Mouse (Mus musculus) midbrain, embryonic 16.5 days (tissue): Measurements from ENCODE around the gene Taf8. TPM values are rescaled to one million over a fixed set of nuclear protein-coding genes. Genes with fewer than 3 reads are reported as not detected.

Experiments
- ATAC-seq: fragments of 200-750 bp; cut with Nextera tagmentation; 2 replicates; pipeline ENCODE4 v1.8.0; 2017; ENCODE audit warnings: moderate TSS enrichment
- H3K27ac ChIP-seq: fragments of 300-500 bp; sonication (generic); 2 replicates; pipeline ENCODE4 v1.5.1; 2014; ENCODE audit warnings: mild to moderate bottlenecking, low read length, mixed read lengths
- H3K27me3 ChIP-seq: fragments of 300-500 bp; sonication (generic); 2 replicates; pipeline ENCODE4 v1.6.1; 2014; ENCODE audit warnings: low read depth, low read length, mixed read lengths; ENCODE audit not compliant: control insufficient read depth, insufficient read depth
- H3K36me3 ChIP-seq: fragments of 300-500 bp; sonication (generic); 2 replicates; pipeline ENCODE4 v1.6.1; 2014; ENCODE audit warnings: mild to moderate bottlenecking, low read length, moderate library complexity, mixed read lengths; ENCODE audit not compliant: control insufficient read depth, insufficient read depth
- H3K4me1 ChIP-seq: fragments of 300-500 bp; sonication (generic); 2 replicates; pipeline ENCODE4 v1.6.1; 2014; ENCODE audit warnings: mild to moderate bottlenecking, low read length, mixed read lengths; ENCODE audit not compliant: control insufficient read depth, insufficient read depth
- H3K4me2 ChIP-seq: fragments of 300-500 bp; sonication (generic); 2 replicates; pipeline ENCODE4 v1.6.1; 2014; ENCODE audit warnings: mild to moderate bottlenecking, low read length, mixed read lengths
- H3K4me3 ChIP-seq: fragments of 300-500 bp; sonication (generic); 2 replicates; pipeline ENCODE4 v1.5.1; 2014; ENCODE audit warnings: low read depth, mild to moderate bottlenecking, low read length, moderate library complexity, mixed read lengths
- H3K9ac ChIP-seq: fragments of 300-500 bp; sonication (generic); 2 replicates; pipeline ENCODE4 v1.6.1; 2014; ENCODE audit warnings: low read depth, low read length, mixed read lengths
- H3K9me3 ChIP-seq: fragments of 300-500 bp; sonication (generic); replicated peaks from 2 replicates; pipeline ENCODE4 v1.6.1; 2014; ENCODE audit warnings: mild to moderate bottlenecking, low read length, mixed read lengths; ENCODE audit not compliant: control insufficient read depth, poor library complexity, severe bottlenecking
- WGBS: fragments of 180-500 bp; shearing (Covaris S2); extraction: QIAGEN DNeasy Blood & Tissue Kit; methylation state at CpG from one replicate; pipeline ENCODE4 v1.1.7; 2014; 5-methylcytosine and 5-hydroxymethylcytosine counted together
- polyA plus RNA-seq: library from polyadenylated mRNA; unstranded; fragments of >200 nt; fragmentation: Nextera tagmentation; extraction: Ambion mirVana; gene quantifications from 2 replicates; pipeline ENCODE4 v1.2.1, GENCODE M21; 2015

The Taf8 gene
- polyA plus RNA-seq, 1 experiment from 2014 or later, result 19.8 TPM

DNA sequence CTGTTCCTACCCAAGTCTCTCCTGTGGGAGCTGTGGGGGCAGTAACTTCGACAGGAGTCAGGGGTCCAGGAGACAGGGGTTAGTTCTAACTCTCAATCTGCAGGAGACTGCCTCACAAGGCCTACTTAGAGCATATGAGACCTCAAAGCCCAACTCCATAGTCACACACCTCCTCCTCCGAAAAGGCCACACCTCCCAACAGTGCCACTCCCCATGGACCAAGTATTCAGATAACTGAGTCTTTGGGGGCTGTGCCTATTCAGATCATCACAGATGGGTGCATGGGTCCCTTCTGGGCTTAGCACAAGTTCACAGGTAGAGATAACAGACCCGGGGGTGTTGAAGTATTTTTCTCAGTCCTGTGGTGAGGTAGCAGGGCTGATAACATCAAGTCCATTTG is 40.4 kb downstream of the Taf8 start:
- ATAC-seq, result no peak
- Histone ChIP-seq H3K9me3 (no peaks in the 10 kb centered on the region), H3K4me1 (no peaks in the 10 kb centered on the region), H3K4me2 (no peak overlapping the region), H3K36me3 (no peaks in the 10 kb centered on the region), H3K4me3 (no peak overlapping the region), H3K27me3 (no peaks in the 10 kb centered on the region; the same call in 1 of the 2 replicates), H3K9ac (no peak overlapping the region), H3K27ac (no peak overlapping the region)
- 77% methylated on average over 3 of the region's 3 CpGs for WGBS

- no peaks in the 10 kb centered on the region for H3K4me1 ChIP-seq
- H3K27me3 ChIP-seq, result no peaks in the 10 kb centered on the region; the same call in 1 of the 2 replicates
- WGBS, result 82% methylated on average over 3 of the region's 3 CpGs
- H3K27ac ChIP-seq, result no peak overlapping the region
- no peak overlapping the region for H3K4me2 ChIP-seq
- H3K9ac ChIP-seq, result no peak overlapping the region
- no peaks in the 10 kb centered on the region for H3K36me3 ChIP-seq
- ATAC-seq, result no peak
- H3K9me3 ChIP-seq, result no peaks in the 10 kb centered on the region
- no peak overlapping the region for H3K4me3 ChIP-seq
Observed at GRCm38 (mm10) chr17:47459341-47459919, 42.7 kb downstream of the Taf8 start.

- no peak for ATAC-seq
- H3K27me3 ChIP-seq, result no peaks in the 10 kb centered on the region
- H3K4me2 ChIP-seq, result no peak overlapping the region
- no peak overlapping the region for H3K9ac ChIP-seq
- H3K4me3 ChIP-seq, result no peak overlapping the region
- no peak overlapping the region for H3K27ac ChIP-seq
- no peaks in the 10 kb centered on the region for H3K9me3 ChIP-seq
- 94% methylated on average over 2 of the region's 2 CpGs for WGBS
- H3K4me1 ChIP-seq, result no peaks in the 10 kb centered on the region
- H3K36me3 ChIP-seq, result no peaks in the 10 kb centered on the region
Observed at GRCm38 (mm10) chr17:47458936-47459335, 43.2 kb downstream of the Taf8 start.

DNA sequence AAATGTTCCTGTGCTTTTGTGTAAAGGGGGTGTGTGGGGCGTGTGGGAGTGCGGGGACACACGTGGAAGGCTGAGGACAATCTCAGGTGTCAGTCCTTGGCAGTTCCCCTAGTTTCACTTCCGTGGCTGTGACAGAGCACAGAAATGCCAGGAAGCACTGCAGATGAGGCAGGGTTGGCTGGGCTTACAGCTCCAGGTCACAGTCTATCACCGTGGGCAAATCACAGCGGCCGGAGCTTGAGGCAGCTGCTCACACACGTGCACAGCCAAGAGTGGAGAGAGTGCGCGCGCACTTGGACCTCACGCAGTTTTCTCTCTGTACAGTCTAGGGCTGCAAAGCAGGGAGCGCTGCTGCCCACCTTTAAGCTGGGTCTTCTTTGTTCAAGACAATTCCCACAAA is 43.8 kb downstream of the Taf8 start:
- no peaks in the 10 kb centered on the region for H3K36me3 ChIP-seq
- no peak overlapping the region for H3K4me3 ChIP-seq
- no peaks in the 10 kb centered on the region for H3K27me3 ChIP-seq
- no peak for ATAC-seq
- no peak overlapping the region for H3K4me2 ChIP-seq
- no peak overlapping the region for H3K9ac ChIP-seq
- no peaks in the 10 kb centered on the region for H3K9me3 ChIP-seq
- WGBS, result 77% methylated on average over 13 of the region's 13 CpGs
- H3K27ac ChIP-seq, result no peak overlapping the region
- no peaks in the 10 kb centered on the region for H3K4me1 ChIP-seq

DNA sequence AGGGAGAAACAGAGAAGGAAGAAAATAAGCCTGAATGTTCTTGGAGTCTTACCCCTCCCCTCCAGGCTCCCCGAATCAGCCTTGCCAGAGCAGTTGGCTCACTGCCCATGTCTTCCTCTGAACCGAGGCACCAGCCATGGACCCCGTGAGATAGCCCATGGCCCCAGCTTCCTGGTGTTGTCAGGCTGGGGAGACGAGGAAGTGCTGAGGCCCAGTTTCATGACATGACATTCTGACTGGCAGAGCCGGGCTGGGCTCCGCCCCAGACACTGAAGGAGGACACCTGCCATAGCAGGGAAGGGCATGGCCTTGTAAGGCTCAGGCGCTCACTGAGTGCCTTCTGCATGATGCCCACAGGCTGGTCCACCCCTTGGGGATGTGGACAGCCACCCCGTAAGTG is 47.4 kb downstream of the Taf8 start:
- Histone ChIP-seq H3K27me3 (no peaks in the 10 kb centered on the region), H3K4me3 (no peak overlapping the region), H3K27ac (no peak overlapping the region), H3K4me2 (no peak overlapping the region), H3K9me3 (no peaks in the 10 kb centered on the region), H3K4me1 (no peaks in the 10 kb centered on the region), H3K36me3 (no peaks in the 10 kb centered on the region), H3K9ac (no peak overlapping the region)
- 68% methylated on average over 8 of the region's 8 CpGs for WGBS
- ATAC-seq, result no peak

DNA sequence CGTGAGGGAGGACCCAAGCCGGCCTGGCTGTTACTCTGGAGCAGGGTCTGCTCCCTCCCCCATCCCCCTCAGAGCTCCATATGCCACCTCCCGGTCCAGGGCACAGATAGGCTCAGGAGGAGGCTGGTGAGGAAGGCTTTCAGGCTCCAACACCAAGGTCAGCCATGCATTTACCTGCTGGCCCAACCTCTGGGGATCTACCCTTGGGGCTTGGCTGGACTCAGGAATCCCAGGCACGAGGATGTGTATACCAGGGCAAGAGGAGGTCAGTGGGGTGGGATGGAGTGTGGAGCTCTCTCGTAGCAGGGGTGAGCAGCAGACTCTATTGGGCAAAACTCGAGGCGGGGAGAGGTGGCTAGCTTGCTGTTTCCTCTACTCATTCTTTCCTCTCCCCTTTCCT is 49.2 kb downstream of the Taf8 start:
- Histone ChIP-seq H3K36me3 (no peaks in the 10 kb centered on the region), H3K27ac (no peak overlapping the region), H3K4me3 (no peak overlapping the region), H3K27me3 (no peaks in the 10 kb centered on the region), H3K4me1 (no peaks in the 10 kb centered on the region), H3K9me3 (no peaks in the 10 kb centered on the region), H3K9ac (no peak overlapping the region), H3K4me2 (no peak overlapping the region)
- no peak for ATAC-seq
- 58% methylated on average over 7 of the region's 7 CpGs for WGBS

DNA sequence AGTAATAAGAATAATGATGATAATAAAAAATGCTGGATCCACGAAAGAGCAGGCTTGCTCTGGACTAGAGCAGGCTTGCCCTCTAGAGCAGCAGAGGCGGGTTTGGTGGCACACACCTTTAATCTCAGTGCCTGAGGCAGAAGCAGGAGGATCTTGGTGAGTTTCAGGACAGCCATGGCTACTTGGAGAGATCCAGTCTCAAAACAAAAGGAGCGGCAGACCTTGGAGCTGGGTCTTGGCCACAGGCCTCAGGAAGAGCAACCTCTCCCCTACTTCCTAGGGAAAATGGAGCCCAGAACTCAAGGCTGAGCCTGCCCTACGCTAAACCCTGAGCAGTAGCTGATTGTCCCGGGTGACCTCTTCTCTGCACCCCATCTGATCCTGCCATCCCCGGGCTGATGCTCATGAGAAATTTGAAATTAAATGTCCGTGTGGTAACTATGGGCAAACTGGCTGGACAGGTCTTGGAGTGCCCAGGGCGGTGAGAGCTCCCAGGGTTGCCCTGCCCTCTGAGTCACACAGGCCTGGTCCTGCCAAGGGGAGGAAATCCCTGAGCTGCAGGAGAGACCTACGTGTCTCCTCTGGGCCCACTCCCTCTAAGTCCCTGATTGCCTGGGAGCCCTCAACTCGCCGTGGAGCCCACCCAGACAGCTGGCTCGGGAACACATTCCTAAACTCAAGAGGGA is 51.1 kb downstream of the Taf8 start:
- Histone ChIP-seq H3K4me2 (no peak overlapping the region), H3K27me3 (no peaks in the 10 kb centered on the region), H3K4me3 (no peak overlapping the region), H3K36me3 (no peaks in the 10 kb centered on the region), H3K27ac (no peak overlapping the region), H3K9me3 (no peaks in the 10 kb centered on the region), H3K4me1 (no peaks in the 10 kb centered on the region), H3K9ac (no peak overlapping the region)
- WGBS, result 76% methylated on average over 12 of the region's 12 CpGs
- ATAC-seq, result no peak

DNA sequence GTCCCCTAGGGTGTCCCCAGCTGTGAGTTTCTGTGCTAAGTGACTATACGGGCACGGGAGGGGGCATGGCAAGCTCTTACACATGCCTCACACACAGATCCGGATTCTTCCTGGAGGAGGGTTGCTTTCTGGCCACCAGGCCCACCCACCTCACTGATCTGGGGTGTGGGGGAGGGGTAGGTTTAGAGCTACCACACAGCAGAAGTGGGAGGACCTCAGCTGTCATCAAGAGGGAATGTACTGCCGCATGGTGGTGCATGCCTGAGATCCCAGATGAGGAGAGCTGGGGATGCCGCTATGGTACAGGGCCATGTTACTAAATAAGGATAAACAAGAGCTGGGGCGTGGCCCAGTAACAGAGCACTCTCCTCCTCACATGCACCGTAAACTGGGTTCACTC is 51.9 kb downstream of the Taf8 start:
- Histone ChIP-seq H3K4me1 (no peaks in the 10 kb centered on the region), H3K4me2 (no peak overlapping the region), H3K4me3 (no peak overlapping the region), H3K27ac (no peak overlapping the region), H3K9ac (no peak overlapping the region), H3K36me3 (no peaks in the 10 kb centered on the region), H3K9me3 (no peaks in the 10 kb centered on the region), H3K27me3 (no peaks in the 10 kb centered on the region)
- WGBS, result 41% methylated on average over 7 of the region's 7 CpGs
- no peak for ATAC-seq

GRCm38 (mm10) chr17:47449432-47449831 is 52.7 kb downstream of the Taf8 start:
- ATAC-seq, result no peak
- H3K9ac ChIP-seq, result no peak overlapping the region
- H3K4me3 ChIP-seq, result no peak overlapping the region
- no peaks in the 10 kb centered on the region for H3K4me1 ChIP-seq
- WGBS, result 77% methylated on average over 5 of the region's 5 CpGs
- H3K4me2 ChIP-seq, result no peak overlapping the region
- no peak overlapping the region for H3K27ac ChIP-seq
- H3K27me3 ChIP-seq, result no peaks in the 10 kb centered on the region
- no peaks in the 10 kb centered on the region for H3K9me3 ChIP-seq
- H3K36me3 ChIP-seq, result no peaks in the 10 kb centered on the region
